Mouse (Mus musculus): ENCODE measurements around the gene Kmt2c. TPM values are rescaled to one million over a fixed set of nuclear protein-coding genes. Genes with fewer than 3 reads are reported as not detected.
"Not testable (repeated sequence)": the region's sequence is repeated elsewhere in the genome, so short reads cannot be mapped to it uniquely, and the experiment has no call there.

The Kmt2c gene
- total and polyA plus RNA-seq, 3 experiments = 5.3 to 156 (median 50.2) TPM

DNA sequence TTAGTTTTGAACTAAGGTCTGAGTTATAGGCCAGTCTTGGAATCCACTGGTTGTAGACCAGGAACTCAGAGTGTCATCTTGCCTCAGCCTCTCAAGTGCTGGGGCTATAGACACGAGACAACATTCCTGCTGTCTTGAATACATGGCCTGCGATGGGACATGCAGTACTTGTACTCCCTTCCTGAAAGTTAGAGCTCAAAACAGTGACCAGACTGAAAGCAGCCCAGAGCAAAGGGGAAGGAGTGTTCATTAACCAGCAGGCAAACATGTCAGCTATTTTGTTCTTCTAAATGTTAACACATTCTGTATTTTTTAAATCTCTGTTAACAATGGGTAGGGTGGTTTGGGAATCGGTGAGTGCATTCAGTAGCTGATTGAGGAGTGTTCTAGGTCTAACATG, 251.5 kb downstream of the Kmt2c start:
- Histone ChIP-seq H3K36me3 (replicated peaks) (no peaks in the 10 kb centered on the region), H3K4me3 (ENCODE audit: low read depth, low read length) (no peak overlapping the region), H3K9me3 (replicated peaks) (no peaks in the 10 kb centered on the region), H3K4me1 (ENCODE audit: insufficient read depth, low read depth, low read length) (no peaks in the 10 kb centered on the region), H3K27me3 (ENCODE audit: insufficient read depth, low read length) (peaks cover 14% of the 10 kb centered on the region)
- TF ChIP-seq POLR2AphosphoS5 (IDR thresholded peaks at IDR 0.05; ENCODE audit: insufficient replicate concordance, low read depth, low read length) (no peak), TAL1 (conservative IDR thresholded peaks at IDR 0.05; ENCODE audit: low read depth, low read length) (no peak), GATA2 (IDR thresholded peaks at IDR 0.05; ENCODE audit: borderline replicate concordance, low read depth, low read length) (no peak), CTCF (IDR thresholded peaks at IDR 0.05; ENCODE audit: low read depth, low read length) (no peak), GATA1 (IDR thresholded peaks at IDR 0.05; ENCODE audit: borderline replicate concordance, low read length) (no peak)
- DNase-seq (ENCODE audit: low spot score) (no peak), ATAC-seq (ENCODE audit: extremely low read depth, insufficient number of reproducible peaks, low FRiP score, poor library complexity, severe bottlenecking) (no peak)

DNA sequence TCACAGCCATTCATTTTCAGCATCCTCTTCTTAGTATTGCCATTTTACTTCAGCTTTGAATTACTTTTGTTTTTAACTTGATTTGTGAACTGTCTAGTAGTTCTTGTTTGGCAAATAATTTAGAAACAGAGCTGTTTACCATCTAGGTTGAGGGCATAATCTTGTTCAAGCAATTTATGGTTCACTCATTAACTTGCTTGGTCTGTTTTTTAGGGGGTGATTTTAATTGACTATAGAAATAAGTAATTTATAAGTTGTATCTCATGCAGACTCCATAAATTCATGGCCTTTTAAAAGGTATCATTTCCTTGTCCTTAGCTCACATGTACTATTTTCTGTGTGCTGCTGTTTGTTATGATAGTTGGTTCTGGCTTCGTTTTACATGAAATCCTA, 252.1 kb downstream of the Kmt2c start:
- peaks cover 14% of the 10 kb centered on the region for H3K27me3 ChIP-seq (ENCODE audit: insufficient read depth, low read length)
- TF ChIP-seq CTCF (IDR thresholded peaks at IDR 0.05; ENCODE audit: low read depth, low read length) = no peak
- TF ChIP-seq TAL1 (conservative IDR thresholded peaks at IDR 0.05; ENCODE audit: low read depth, low read length) = no peak
- TF ChIP-seq GATA1 (IDR thresholded peaks at IDR 0.05; ENCODE audit: borderline replicate concordance, low read length) = no peak
- no peak for TF ChIP-seq POLR2AphosphoS5 (IDR thresholded peaks at IDR 0.05; ENCODE audit: insufficient replicate concordance, low read depth, low read length)
- TF ChIP-seq GATA2 (IDR thresholded peaks at IDR 0.05; ENCODE audit: borderline replicate concordance, low read depth, low read length) = no peak
- H3K9me3 ChIP-seq (replicated peaks) = no peaks in the 10 kb centered on the region
- no peaks in the 10 kb centered on the region for H3K4me1 ChIP-seq (ENCODE audit: insufficient read depth, low read depth, low read length)
- no peaks in the 10 kb centered on the region for H3K36me3 ChIP-seq (replicated peaks)
- DNase-seq (ENCODE audit: low spot score) = no peak
- no peak for ATAC-seq (ENCODE audit: extremely low read depth, insufficient number of reproducible peaks, low FRiP score, poor library complexity, severe bottlenecking)
- no peak overlapping the region for H3K4me3 ChIP-seq (ENCODE audit: low read depth, low read length)

- Histone ChIP-seq H3K9me3 (replicated peaks) (no peaks in the 10 kb centered on the region), H3K27me3 (ENCODE audit: insufficient read depth, low read length) (peaks cover 11% of the 10 kb centered on the region), H3K36me3 (replicated peaks) (no peaks in the 10 kb centered on the region), H3K4me3 (ENCODE audit: low read depth, low read length) (no peak overlapping the region), H3K4me1 (ENCODE audit: insufficient read depth, low read depth, low read length) (no peaks in the 10 kb centered on the region)
- TF ChIP-seq GATA2 (IDR thresholded peaks at IDR 0.05; ENCODE audit: borderline replicate concordance, low read depth, low read length) (no peak), TAL1 (conservative IDR thresholded peaks at IDR 0.05; ENCODE audit: low read depth, low read length) (no peak), POLR2AphosphoS5 (IDR thresholded peaks at IDR 0.05; ENCODE audit: insufficient replicate concordance, low read depth, low read length) (no peak), GATA1 (IDR thresholded peaks at IDR 0.05; ENCODE audit: borderline replicate concordance, low read length) (no peak), CTCF (IDR thresholded peaks at IDR 0.05; ENCODE audit: low read depth, low read length) (no peak)
- ATAC-seq (ENCODE audit: extremely low read depth, insufficient number of reproducible peaks, low FRiP score, poor library complexity, severe bottlenecking) = no peak
- DNase-seq (ENCODE audit: low spot score) = no peak
Observed at GRCm38 (mm10) chr5:25245806-25246472, 252.6 kb downstream of the Kmt2c start.

GRCm38 (mm10) chr5:25243101-25243500, 255.5 kb downstream of the Kmt2c start:
- DNase-seq (ENCODE audit: low spot score) (no peak), ATAC-seq (ENCODE audit: extremely low read depth, insufficient number of reproducible peaks, low FRiP score, poor library complexity, severe bottlenecking) (no peak)
- no peak for TF ChIP-seq GATA1 (IDR thresholded peaks at IDR 0.05; ENCODE audit: borderline replicate concordance, low read length)
- TF ChIP-seq TAL1 (conservative IDR thresholded peaks at IDR 0.05; ENCODE audit: low read depth, low read length) = no peak
- no peak for TF ChIP-seq CTCF (IDR thresholded peaks at IDR 0.05; ENCODE audit: low read depth, low read length)
- TF ChIP-seq POLR2AphosphoS5 (IDR thresholded peaks at IDR 0.05; ENCODE audit: insufficient replicate concordance, low read depth, low read length) = no peak
- no peak for TF ChIP-seq GATA2 (IDR thresholded peaks at IDR 0.05; ENCODE audit: borderline replicate concordance, low read depth, low read length)
- Histone ChIP-seq H3K4me3 (ENCODE audit: low read depth, low read length) (no peak overlapping the region), H3K36me3 (replicated peaks) (no peaks in the 10 kb centered on the region), H3K27me3 (ENCODE audit: insufficient read depth, low read length) (0 out of 2 replicates have a peak, but pooled peaks cover 3% of the 10 kb centered on the region), H3K4me1 (ENCODE audit: insufficient read depth, low read depth, low read length) (no peaks in the 10 kb centered on the region), H3K9me3 (replicated peaks) (no peaks in the 10 kb centered on the region)

GRCm38 (mm10) chr5:25224377-25224776, 274.2 kb downstream of the Kmt2c start:
- not testable (repeated sequence) for DNase-seq (ENCODE audit: low spot score); H3K36me3 ChIP-seq (replicated peaks); H3K4me1 ChIP-seq (ENCODE audit: insufficient read depth, low read depth, low read length); H3K27me3 ChIP-seq (ENCODE audit: insufficient read depth, low read length); ATAC-seq (ENCODE audit: extremely low read depth, insufficient number of reproducible peaks, low FRiP score, poor library complexity, severe bottlenecking); H3K4me3 ChIP-seq (ENCODE audit: low read depth, low read length); H3K9me3 ChIP-seq (replicated peaks)

DNA sequence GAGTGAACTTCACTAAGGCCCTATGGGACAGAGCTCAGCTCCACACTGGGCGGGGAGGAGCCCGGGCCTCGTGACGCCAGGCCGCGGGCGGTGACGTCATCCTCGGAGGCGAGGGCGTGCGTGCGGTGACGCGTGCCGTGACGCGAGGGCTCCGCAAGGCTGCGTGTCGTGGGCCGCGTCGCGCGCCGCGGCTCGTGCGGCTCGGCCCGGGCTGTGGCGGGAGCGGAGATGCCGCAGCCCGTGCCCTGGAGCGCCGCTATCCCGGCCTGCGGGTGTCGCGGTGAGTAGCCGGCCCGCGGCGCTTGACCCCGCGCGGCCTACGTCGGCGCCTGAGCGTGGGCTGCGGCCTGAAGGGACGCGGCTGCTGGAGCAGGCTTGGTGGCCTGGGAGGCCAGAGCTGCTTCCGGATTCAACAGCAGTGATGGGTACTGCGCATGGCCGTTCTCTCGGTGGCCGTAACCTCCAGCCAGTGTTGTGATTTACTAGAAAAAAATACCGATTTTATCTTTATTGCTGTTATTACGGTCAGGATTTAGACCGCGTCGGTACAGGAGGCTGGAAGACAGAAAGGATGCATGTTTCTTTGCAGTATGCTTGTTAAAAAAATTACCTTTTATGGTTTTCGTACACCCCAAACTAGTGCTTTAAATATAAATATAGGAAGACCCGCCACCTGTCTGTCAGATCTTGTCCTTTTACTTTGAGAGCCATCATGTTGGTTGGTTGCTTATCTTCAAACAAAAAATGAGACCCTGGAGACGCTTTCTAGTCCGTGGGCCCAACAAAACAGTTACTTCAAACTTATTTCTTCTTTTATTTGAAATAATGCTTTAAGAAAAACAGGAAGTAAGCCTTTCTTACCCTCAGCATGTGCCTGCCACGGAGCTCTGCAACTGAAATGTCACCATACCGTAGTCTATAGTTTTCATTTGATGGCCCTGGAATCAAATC, 275.6 kb downstream of the Kmt2c start, which contains the start of gene E130116L18Rik:
TSS of gene E130116L18Rik (minus strand) at position 402 of the 951 bp plus-strand sequence.
- ATAC-seq (ENCODE audit: extremely low read depth, insufficient number of reproducible peaks, low FRiP score, poor library complexity, severe bottlenecking) (no peak), DNase-seq (ENCODE audit: low spot score) (no peak)
- TF ChIP-seq GATA2 (IDR thresholded peaks at IDR 0.05; ENCODE audit: borderline replicate concordance, low read depth, low read length) (no peak), CTCF (IDR thresholded peaks at IDR 0.05; ENCODE audit: low read depth, low read length) (no peak)

More for the DNA sequence above, 275.6 kb downstream of the Kmt2c start, which contains the start of gene E130116L18Rik:
- Histone ChIP-seq H3K4me1 (ENCODE audit: insufficient read depth, low read depth, low read length) (no peaks in the 10 kb centered on the region), H3K27me3 (ENCODE audit: insufficient read depth, low read length) (peaks cover under 1% of the 10 kb centered on the region), H3K9me3 (replicated peaks) (peaks cover 4% of the 10 kb centered on the region; the same call in 1 of the 2 replicates), H3K36me3 (replicated peaks) (no peaks in the 10 kb centered on the region), H3K4me3 (ENCODE audit: low read depth, low read length) (no peak within 1 kb of the TSS)

Other genes with a start within 250 kb of the Kmt2c start
- 0.39 TPM in 1 of 2 replicates, not detected in the other for gene Cct8l1, start 17.3 kb upstream of the Kmt2c start, total RNA-seq (2014; fragmentation: Nextera tagmentation)
- gene Cct8l1, start 17.3 kb upstream of the Kmt2c start, total RNA-seq (2017) = 0.05 TPM in 1 of 2 replicates, not detected in the other
- gene Cct8l1, start 17.3 kb upstream of the Kmt2c start, polyA plus RNA-seq (2012) = not detected in 2 replicates
- 36.2 and 37.0 TPM in 2 replicates for gene Xrcc2, start 207.0 kb upstream of the Kmt2c start, total RNA-seq (2014; fragmentation: Nextera tagmentation)
- gene Xrcc2, start 207.0 kb upstream of the Kmt2c start, total RNA-seq (2017) = 23.6 and 28.6 TPM in 2 replicates
- 11.3 and 16.1 TPM in 2 replicates for gene Xrcc2, start 207.0 kb upstream of the Kmt2c start, polyA plus RNA-seq (2012)